Mouse (Mus musculus): ENCODE measurements around the gene Tek.
"Not testable (repeated sequence)": the region's sequence is repeated elsewhere in the genome, so short reads cannot be mapped to it uniquely, and the experiment has no call there.

Gene Tek

DNA sequence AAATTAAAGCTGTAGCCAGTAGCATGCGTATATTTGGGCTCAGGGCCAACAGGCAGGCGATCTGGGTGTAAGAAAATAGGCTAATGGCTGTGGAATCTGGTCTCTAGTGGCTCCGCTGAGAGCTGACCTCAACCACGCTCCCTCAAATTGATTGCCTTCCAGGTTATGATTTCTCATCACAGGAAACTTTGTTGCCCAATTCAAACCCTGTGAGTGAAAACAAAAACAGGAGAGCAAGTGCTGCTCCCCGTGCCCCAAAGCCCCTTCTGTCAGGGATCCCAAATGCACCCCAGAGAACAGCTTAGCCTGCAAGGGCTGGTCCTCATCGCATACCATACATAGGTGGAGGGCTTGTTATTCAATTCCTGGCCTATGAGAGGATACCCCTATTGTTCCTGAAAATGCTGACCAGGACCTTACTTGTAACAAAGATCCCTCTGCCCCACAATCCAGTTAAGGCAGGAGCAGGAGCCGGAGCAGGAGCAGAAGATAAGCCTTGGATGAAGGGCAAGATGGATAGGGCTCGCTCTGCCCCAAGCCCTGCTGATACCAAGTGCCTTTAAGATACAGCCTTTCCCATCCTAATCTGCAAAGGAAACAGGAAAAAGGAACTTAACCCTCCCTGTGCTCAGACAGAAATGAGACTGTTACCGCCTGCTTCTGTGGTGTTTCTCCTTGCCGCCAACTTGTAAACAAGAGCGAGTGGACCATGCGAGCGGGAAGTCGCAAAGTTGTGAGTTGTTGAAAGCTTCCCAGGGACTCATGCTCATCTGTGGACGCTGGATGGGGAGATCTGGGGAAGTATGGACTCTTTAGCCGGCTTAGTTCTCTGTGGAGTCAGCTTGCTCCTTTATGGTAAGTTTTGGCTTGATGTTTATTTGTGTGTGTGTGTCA is at the start of gene Tek:
Gene Tek (plus strand): TSS at position 452 of the 894 bp plus-strand sequence.
- DNase-seq (ENCODE audit: low spot score in 2 of 2): peak in 1 of 2 experiments; percentile 26

DNA sequence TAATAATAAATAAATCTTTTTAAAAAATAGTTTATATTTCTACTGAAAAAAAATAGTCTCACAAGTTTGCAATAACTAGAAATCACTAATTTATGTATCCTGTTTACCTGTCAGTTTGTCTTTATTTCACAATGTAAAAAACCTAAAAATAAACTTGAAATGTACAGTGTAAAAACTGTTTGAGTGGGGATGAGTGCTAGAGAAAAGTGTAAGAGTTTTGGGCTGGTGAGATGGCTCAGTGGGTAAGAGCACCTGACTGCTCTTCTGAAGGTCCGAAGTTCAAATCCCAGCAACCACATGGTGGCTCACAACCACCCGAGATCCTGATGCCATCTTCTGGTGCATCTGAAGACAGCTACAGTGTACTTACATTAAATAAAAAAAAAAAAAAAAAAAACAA is 49.3 kb upstream of the Tek start:
- DNase-seq (ENCODE audit: low spot score in 2 of 2): not testable (repeated sequence)

GRCm38 (mm10) chr4:94691078-94691477 is 48.0 kb upstream of the Tek start:
- DNase-seq (ENCODE audit: low spot score in 2 of 2): no peak

DNA sequence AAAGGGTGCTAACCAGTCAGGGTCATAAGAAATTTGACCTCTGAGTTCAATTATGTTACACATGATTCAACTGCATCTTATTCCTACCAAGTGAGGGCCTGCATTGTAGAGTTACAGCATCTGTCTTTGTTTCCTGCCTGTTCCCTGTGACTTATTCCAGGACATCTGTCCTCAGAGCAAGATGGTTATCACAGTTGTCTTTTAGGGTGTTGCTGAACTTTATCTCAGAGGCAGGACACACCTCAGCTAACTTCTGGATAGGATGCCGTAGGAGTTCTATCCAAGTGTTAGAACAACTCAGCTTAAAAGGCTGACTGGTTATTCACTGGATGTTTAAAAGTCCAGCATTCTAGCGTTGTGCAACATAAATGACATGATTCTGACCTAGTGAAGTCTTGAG is 46.9 kb upstream of the Tek start:
- no peak for DNase-seq (ENCODE audit: low spot score in 2 of 2)

DNA sequence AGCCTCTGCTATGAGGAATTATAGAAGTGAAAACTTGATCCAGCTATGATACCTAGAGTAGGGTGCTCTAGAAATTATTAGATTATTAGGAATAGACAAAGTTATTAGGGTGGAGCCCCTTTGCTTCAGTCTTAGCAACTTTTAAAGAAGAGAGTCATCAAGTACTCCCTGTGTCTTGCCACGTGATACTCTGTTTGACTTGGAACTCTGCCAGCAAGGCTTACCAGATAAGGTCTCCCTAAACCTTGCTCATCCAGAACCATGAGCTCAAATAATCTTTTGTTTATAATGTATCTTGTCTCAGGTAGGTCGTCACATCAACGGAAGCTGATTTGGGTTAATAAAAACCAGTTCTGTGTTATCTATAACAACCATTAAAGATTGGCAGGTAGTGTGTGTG is 42.7 kb upstream of the Tek start:
- no peak for DNase-seq (ENCODE audit: low spot score in 2 of 2)

DNA sequence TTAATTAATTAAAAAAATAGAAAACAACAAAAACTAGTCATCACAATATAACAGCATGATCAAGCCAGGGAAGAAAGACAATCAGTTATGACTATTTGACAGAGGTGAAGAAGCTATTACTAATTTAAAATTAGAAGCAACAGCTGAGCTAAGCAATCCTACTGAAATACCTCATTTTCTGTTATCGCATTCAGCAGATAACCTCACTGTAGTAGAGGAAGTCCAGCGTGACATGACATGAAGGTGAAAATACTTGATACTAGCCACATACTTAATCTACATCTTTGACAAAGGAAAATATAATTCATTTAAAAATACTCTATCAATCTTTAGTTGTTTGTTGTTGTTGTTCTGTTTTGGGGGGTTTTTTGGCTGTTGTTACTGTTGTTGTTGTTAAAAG is 28.1 kb upstream of the Tek start:
- no peak for DNase-seq (ENCODE audit: low spot score in 2 of 2)

DNA sequence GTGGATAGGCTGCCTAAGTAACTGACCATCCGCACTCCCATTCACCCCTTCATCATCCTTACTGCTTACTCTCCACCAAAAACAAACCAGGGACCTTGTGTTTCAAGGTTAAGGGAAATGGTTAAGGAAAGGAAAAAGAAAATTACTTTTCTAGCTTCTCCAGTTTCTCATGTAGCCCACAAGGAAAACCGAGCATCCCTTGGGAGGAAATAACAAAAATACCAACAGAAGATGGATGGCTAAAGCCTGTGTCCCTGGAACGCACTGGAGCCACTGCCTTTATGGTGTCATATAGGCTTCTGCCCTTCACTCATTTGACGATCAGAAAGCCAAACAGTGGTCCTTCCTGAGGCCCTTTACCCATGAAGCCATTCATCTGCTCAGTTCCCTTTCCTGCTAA is 27.7 kb upstream of the Tek start:
- DNase-seq (ENCODE audit: low spot score in 2 of 2): no peak

- DNase-seq (ENCODE audit: low spot score in 2 of 2): no peak
Observed at GRCm38 (mm10) chr4:94713741-94714140, 25.3 kb upstream of the Tek start.

DNA sequence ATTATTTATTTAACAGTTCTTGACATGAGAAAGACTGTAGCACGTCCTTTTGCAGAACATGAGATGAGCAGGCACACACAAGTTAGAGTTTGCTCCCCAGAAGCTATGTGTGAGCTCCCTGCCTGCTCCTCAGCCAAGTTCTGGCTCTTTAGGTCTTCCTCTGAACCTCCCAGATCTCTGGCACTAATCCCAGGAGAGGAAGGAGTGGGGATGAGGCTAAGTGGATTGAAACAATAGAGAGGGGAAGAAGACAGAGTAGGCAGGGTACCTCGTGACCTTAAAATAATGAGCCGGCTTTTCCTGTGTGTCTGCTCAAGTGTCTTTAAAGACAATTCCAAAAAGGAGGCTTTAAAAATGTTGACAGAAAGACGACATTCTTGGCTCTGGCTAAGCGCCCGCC is 23.9 kb upstream of the Tek start:
- DNase-seq (ENCODE audit: low spot score in 2 of 2): no peak

- peak in 1 of 2 experiments; percentile 28 for DNase-seq (ENCODE audit: low spot score in 2 of 2)
Observed at GRCm38 (mm10) chr4:94725799-94726198, 13.3 kb upstream of the Tek start.

DNA sequence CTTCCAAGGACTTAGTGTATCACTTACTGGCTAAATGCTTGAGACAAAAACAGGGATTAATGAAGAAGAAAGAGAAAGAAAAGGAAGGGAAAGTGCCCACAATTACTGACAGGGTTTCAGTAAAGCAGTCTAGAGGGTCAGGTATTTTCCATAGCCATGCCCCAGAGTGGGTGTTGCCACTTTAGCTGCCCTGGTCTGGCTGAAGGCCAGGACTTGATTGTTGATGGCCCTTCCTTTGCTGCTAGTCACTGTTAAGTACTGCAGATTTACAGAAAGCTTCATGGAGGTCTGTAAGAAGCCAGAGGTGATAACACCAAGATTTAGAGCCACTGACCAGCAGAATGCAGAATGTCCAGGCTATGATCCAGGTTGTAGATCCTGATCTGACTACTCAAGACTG is 6.4 kb upstream of the Tek start:
- no peak for DNase-seq (ENCODE audit: low spot score in 2 of 2)

DNA sequence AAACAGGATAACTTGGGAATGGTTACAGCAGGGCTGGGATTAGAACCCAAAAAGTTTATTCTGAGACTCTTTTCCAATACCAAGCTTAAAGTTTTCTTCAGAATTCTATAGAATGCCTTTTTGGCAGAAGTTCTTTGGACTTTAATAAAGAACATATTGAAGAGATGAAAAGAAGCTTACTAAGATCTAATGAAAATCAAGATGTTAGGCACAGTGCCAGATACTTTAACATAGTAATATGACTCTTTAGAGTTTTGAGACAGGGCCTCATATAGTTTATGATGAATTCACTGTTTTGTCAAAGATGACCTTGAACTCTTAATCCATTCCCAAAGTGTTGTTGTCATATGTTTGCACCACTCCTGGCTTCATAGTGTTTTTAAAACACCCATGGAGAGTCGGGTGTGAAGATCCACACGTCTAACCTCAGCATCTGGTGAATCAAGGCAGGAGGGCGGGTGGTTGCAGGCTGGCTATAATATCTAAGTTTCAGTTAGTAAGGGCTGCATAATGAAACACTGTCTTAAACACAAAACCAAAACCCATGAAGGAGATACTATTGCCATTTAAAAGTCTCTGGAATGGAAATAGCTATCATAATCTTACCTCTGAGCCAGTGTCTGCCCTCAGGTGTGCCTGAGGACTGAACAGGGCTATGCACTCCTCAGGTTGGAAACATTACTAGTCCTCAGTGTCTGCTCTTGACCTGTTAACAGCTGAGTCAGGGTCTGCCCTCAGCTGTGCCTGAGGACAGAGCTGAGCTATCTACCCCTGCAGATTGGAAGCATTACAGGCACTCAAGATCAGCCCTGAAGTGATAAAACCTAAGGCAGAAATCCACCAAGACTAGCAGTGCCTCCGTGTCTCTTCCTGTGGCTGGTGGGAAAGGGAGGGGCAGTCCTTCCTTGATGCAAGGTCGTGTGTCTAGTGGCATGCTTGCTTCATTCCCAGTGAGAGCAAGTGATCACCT is 1.5 kb upstream of the Tek start:
- no peak for DNase-seq (ENCODE audit: low spot score in 2 of 2)

GRCm38 (mm10) chr4:94741824-94742223 is 2.7 kb downstream of the Tek start:
- DNase-seq (ENCODE audit: low spot score in 2 of 2): no peak

DNA sequence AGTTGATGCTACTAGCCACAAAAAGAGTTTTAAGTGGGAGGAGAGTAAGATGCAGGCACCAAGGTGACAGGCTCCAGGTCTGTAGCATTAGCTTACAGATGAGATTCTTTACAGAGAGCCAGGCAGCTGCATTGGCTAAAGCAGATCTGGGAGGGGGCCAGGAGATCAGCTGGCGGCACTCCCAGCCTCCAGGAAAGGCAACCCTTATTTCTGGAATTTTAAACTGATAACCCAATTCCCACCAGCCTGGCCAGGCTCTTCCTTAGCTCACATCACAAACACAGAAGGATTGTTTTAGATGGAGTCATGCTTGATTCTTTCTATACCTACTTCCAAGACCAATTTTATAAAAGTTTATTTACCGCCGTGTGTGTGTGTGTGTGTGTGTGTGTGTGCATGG is 6.7 kb downstream of the Tek start:
- DNase-seq (ENCODE audit: low spot score in 2 of 2): no peak

GRCm38 (mm10) chr4:94746387-94746811 is 7.3 kb downstream of the Tek start:
- peak in 1 of 2 experiments; percentile 48 for DNase-seq (ENCODE audit: low spot score in 2 of 2)

GRCm38 (mm10) chr4:94747338-94747737 is 8.2 kb downstream of the Tek start:
- no peak for DNase-seq (ENCODE audit: low spot score in 2 of 2)

DNA sequence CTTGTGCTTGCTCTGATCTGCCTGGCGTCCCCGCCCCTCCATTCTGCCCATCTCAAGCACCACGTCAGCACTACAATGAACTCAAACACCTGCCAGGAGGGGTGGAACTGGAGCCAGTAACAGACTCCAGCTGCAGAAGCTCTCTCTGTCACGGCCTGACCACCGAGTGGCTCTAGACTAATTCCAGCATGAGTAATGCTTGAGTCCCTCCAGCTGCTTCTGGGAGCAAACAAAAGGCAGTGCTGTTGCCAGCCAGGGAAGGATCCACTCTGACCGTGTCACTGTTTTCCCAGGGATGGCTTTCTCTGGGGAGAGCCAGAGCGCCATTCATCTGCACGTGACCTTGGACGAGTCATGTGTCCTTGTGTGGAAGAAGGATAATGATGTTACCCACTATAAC is 13.4 kb downstream of the Tek start:
- DNase-seq (ENCODE audit: low spot score in 2 of 2): peak; percentile 33 to 47

DNA sequence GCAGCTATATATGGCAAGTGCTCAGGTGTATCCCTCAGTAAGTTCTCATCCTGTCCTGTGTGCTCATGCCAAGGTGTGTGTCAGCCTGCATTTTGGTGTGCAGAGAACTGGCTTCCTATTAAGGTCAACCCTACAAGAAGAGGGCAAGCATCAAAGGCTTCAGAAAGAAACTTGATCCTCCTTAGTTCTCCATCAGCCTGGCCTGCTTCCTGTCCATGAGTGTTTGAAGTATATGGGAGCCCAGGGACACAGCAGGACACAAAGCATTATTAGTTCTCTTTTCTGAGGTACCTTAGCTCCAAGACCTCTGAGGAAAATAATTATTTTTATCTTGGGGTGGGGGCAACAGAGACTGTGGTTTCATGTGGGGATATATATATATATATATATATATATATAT is 26.1 kb downstream of the Tek start:
- DNase-seq (ENCODE audit: low spot score in 2 of 2): no peak

DNA sequence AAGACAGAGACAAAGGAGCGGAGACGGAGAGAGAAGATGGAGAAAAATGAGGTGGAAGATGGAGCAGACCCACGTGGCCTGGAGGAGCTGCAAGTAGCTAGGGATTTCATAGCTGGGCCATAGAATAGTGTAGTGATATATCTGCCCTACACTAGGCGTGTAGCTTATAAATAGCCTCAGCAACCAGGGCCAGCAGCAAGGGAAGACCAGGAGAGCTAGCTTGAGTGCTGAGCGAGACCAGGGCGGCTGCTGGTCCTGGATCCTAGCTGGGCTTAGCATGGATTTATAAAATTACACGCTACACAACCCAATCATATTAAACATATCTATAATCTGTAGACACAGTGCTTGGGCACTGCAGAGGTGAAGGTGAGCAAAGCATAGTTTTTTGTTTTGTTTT is 27.1 kb downstream of the Tek start:
- no peak for DNase-seq (ENCODE audit: low spot score in 2 of 2)

GRCm38 (mm10) chr4:94768624-94769023 is 29.5 kb downstream of the Tek start:
- no peak for DNase-seq (ENCODE audit: low spot score in 2 of 2)

- no peak for DNase-seq (ENCODE audit: low spot score in 2 of 2)
Observed at GRCm38 (mm10) chr4:94781043-94781442, 42.0 kb downstream of the Tek start.

DNA sequence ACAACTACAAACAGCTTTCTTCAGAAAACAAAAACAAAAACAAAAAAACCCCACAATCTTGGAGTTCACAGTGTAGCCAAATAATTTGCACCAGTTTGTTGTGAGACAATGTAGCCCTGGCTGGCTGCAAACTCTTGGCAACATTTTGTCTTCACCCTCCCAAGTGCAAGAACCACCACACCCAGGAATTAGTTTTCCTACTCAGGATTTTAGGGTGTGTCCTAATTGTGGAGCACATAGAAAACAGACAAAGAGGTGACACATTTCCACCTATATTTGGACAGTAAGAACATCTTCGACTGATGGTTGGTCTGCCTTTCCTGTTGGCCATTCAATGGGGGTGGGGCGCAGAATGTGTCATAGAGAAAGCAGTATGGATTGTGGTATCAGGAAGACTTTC is 46.8 kb downstream of the Tek start:
- DNase-seq (ENCODE audit: low spot score in 2 of 2): no peak
